Mouse (Mus musculus) embryonic facial prominence, embryonic 10.5 days (tissue): ENCODE measurements at regions not wholly inside any gene's neighbourhood (a gene's known extent, or its start where the extent isn't known, plus 50 kb on each side); places are given as distances from the start of the nearest gene placed in this dataset.

Experiments used
- DNase-seq: peaks from one replicate; pipeline ENCODE4 v3.0.0-alpha.2; 2017; ENCODE audit warnings: low spot score
- H3K27ac ChIP-seq: fragments of 300-500 bp; sonication (generic); replicated peaks from 2 replicates; pipeline ENCODE4 v1.5.1; 2016; ENCODE audit warnings: mild to moderate bottlenecking
- H3K27me3 ChIP-seq: fragments of 300-500 bp; sonication (generic); replicated peaks from 2 replicates; pipeline ENCODE4 v1.6.1; 2016; ENCODE audit warnings: low read depth, mild to moderate bottlenecking; ENCODE audit not compliant: poor library complexity, severe bottlenecking
- H3K36me3 ChIP-seq: fragments of 300-500 bp; sonication (generic); replicated peaks from 2 replicates; pipeline ENCODE4 v1.6.1; 2016; ENCODE audit warnings: mild to moderate bottlenecking, moderate library complexity
- H3K4me1 ChIP-seq: fragments of 300-500 bp; sonication (generic); 2 replicates; pipeline ENCODE4 v1.6.1; 2016
- H3K4me3 ChIP-seq: fragments of 300-500 bp; sonication (generic); 2 replicates; pipeline ENCODE4 v1.5.1; 2016; ENCODE audit warnings: mild to moderate bottlenecking, moderate library complexity
- H3K9me3 ChIP-seq: fragments of 300-500 bp; sonication (generic); 2 replicates; pipeline ENCODE4 v1.6.1; 2016; ENCODE audit warnings: mild to moderate bottlenecking
- WGBS: fragments of 180-500 bp; shearing (Covaris S2); methylation state at CpG from one replicate; pipeline ENCODE4 v1.1.7; 2016; 5-methylcytosine and 5-hydroxymethylcytosine counted together

GRCm38 (mm10) chr2:173465006-173465620, 57.3 kb upstream of the 1700021F07Rik start:
- no peaks in the 10 kb centered on the region for H3K27me3 ChIP-seq
- DNase-seq = peak; percentile 12
- H3K4me3 ChIP-seq = no peak overlapping the region
- no peaks in the 10 kb centered on the region for H3K36me3 ChIP-seq
- H3K27ac ChIP-seq = no peak overlapping the region
- whole genome bisulfite sequencing = 77% methylated on average over 6 of the region's 6 CpGs
- peaks cover 5% of the 10 kb centered on the region for H3K4me1 ChIP-seq
- no peaks in the 10 kb centered on the region for H3K9me3 ChIP-seq

GRCm38 (mm10) chr2:173468136-173468535, 54.2 kb upstream of the 1700021F07Rik start:
- WGBS = 75% methylated on average over 3 of the region's 3 CpGs
- peak; percentile 4 for DNase-seq
- H3K4me1 ChIP-seq = peaks cover 5% of the 10 kb centered on the region
- no peak overlapping the region for H3K4me3 ChIP-seq
- no peaks in the 10 kb centered on the region for H3K36me3 ChIP-seq
- no peaks in the 10 kb centered on the region for H3K27me3 ChIP-seq
- no peaks in the 10 kb centered on the region for H3K9me3 ChIP-seq
- no peak overlapping the region for H3K27ac ChIP-seq

GRCm38 (mm10) chr2:173469756-173470155, 52.6 kb upstream of the 1700021F07Rik start:
- Histone ChIP-seq H3K4me1 (peaks cover 5% of the 10 kb centered on the region), H3K27me3 (no peaks in the 10 kb centered on the region), H3K27ac (no peak overlapping the region), H3K4me3 (no peak overlapping the region), H3K36me3 (no peaks in the 10 kb centered on the region), H3K9me3 (no peaks in the 10 kb centered on the region)
- 75% methylated on average over 7 of the region's 7 CpGs for whole genome bisulfite sequencing
- DNase-seq = peak; percentile 4
